Mouse (Mus musculus) fibroblast of lung, adult 2 months (primary cell): ENCODE results near the gene Ndel1.

ENCODE experiments used
- DNase-seq: peaks from one replicate; pipeline ENCODE4 v3.0.0-alpha.2; 2011; ENCODE audit warnings: low read depth

Ndel1 gene

GRCm38 (mm10) chr11:68778855-68779254 is 92.8 kb downstream of the Ndel1 start:
- DNase-seq, result no peak

DNA sequence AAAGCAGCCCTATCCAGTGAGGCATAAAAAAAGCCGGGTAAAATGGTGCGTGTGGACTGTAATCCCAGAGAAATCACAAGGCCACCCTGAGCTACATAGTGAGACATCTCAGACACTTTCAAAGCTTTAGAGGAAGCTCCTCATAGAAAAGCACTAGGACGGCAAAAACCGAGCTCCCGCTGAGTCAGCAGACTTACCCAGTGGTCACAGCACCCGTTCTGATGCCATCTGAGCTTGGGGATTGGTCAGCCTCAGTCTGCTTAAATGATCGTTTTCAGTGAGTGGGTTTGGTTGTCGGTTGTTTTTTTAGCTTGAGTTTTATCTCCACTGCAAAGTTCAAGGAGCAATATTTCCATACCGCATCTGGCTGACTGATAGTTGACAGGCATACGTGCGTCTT is 93.7 kb downstream of the Ndel1 start:
- no peak for DNase-seq

GRCm38 (mm10) chr11:68776147-68776655 is 95.5 kb downstream of the Ndel1 start:
- no peak for DNase-seq
